Comparison of ENCODE assay signal across 8 mouse cellular contexts in the genomic region with DNA sequence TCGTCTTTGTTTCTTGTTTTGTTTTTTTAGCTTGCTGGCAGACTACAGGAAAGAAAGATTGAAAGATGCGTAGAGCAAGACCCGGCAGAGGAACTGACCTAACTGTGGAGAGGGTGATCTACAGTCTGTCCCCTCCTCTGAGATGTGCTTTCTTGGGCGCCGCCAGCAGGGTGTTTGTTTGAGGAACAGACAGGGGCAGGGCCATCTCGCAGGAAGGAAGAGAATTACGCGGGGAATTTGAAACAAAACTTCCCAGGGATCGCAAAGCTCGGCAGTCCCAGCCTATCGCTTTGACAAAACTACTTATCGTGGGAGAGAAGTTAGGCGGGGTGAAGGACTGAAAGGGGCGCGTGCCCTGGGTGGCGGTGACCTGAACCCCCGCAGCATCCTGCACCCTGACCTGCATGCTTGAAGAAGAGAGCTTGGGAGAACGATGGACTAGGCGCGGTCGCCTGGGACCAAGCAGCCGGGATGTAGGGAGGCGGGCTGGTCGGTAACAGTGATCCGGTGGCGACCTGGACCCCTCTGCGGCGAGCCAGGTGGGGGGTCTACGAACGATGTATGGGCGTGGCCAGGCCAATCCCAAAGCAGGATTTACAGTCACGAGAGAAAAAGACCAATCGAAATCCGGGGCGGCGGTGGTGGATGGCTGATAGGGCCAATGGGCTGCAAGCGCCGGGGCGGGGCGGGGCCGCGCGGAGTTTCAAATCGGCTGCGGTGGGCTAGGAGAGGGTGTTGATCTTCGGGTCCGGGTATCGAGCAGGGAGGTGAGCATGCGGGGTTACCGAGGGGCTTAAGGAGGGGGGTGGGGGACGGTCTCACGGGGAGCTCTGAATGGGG. TPM values are rescaled to one million over a fixed set of nuclear protein-coding genes. Genes with fewer than 3 reads are reported as not detected.
DNase-seq lines count a peak whose midpoint lies in the region; ATAC-seq lines count a peak whose summit lies in the region.

A gene (plus strand): TSS at position 265 of the 840 bp plus-strand sequence.

- peak; percentile 89 for ATAC-seq in activated CD4-positive, CD25-positive, alpha-beta regulatory T cell, adult 4 months
- peak; percentile 91 for ATAC-seq in inflammation-experienced regulatory T-cells, adult 6 months
- no peak for ATAC-seq in erythroid progenitor cell, adult 5-6 weeks (replicated peaks; ENCODE audit: low FRiP score, poor library complexity, severe bottlenecking)

- peaks cover 80% of the 10 kb centered on the region for H3K4me1 ChIP-seq in midbrain, embryonic 10.5 days

- peaks cover 14% of the 10 kb centered on the region; the same call in 1 of the 2 replicates for H3K27me3 ChIP-seq in midbrain, embryonic 10.5 days (ENCODE audit: low read depth, poor library complexity, severe bottlenecking)

- DNase-seq in cerebellum, postnatal 4 days (ENCODE audit: low spot score in 2 of 2), result peak; percentile 85 to 91
- DNase-seq in gastrocnemius, postnatal 10 days, result peak; percentile 84
- DNase-seq in left cerebral cortex, postnatal 36 days (ENCODE audit: low spot score in 2 of 2), result peak; percentile 68 to 77
- DNase-seq in midbrain, embryonic 10.5 days (ENCODE audit: low spot score), result peak; percentile 98
- peak; percentile 91 for DNase-seq in right cerebral cortex, postnatal 4 days

- peaks cover 34% of the 10 kb centered on the region for H3K36me3 ChIP-seq in midbrain, embryonic 10.5 days

- WGBS in midbrain, embryonic 10.5 days, result under 1% methylated on average over 52 of the region's 52 CpGs

- H3K9me3 ChIP-seq in midbrain, embryonic 10.5 days (replicated peaks), result no peaks in the 10 kb centered on the region

- H3K4me3 ChIP-seq in midbrain, embryonic 10.5 days, result peak within 1 kb of the TSS; percentile 80

- intact Hi-C loops in left cerebral cortex, postnatal 36 days (cut with DNase I), result no loop called here

- H3K27ac ChIP-seq in midbrain, embryonic 10.5 days (replicated peaks), result peak within 1 kb of the TSS; percentile 97

RNA-seq across cellular contexts. Expression of the gene that starts here (rescaled TPM):
- polyA plus RNA-seq in activated CD4-positive, CD25-positive, alpha-beta regulatory T cell, adult 4 months (2017; shearing (Covaris generic)), result 1 to 10 TPM; 9.5 to 9.7 TPM
- total RNA-seq in gastrocnemius, postnatal 10 days (2021), result 10 to 100 TPM in 1 of 2 experiments, 1 to 10 TPM in 1; 9.8 to 12.4 TPM
- 10 to 100 TPM in 1 of 3 experiments, 1 to 10 TPM in 2; 2.4 to 38.2 (median 2.6) TPM for polyA plus RNA-seq in inflammation-experienced regulatory T-cells, adult 6 months (2017; shearing (Covaris generic))
- 1 to 10 TPM in 1 of 2 experiments, under 1 TPM in 1; 0.43 to 1.1 TPM for total RNA-seq in left cerebral cortex, postnatal 36 days (2021)
- polyA plus RNA-seq in midbrain, embryonic 10.5 days (2016; fragmentation: Nextera tagmentation; extraction: Ambion mirVana), result 251 and 280 TPM in 2 replicates
- 4.7 and 8.0 TPM in 2 replicates for total RNA-seq in erythroid progenitor cell, adult 5-6 weeks (2015; ENCODE audit: low replicate concordance)
- 2.6 TPM in 1 of 2 replicates, not detected in the other for total RNA-seq in erythroid progenitor cell, adult 5-6 weeks (2017; ENCODE audit: low replicate concordance)
